Mouse (Mus musculus): ENCODE measurements around the gene Oas1a. TPM values are rescaled to one million over a fixed set of nuclear protein-coding genes. Genes with fewer than 3 reads are reported as not detected.

Gene Oas1a
- polyA plus RNA-seq, 1 experiment from 2014 or later = 8.9 TPM

DNA sequence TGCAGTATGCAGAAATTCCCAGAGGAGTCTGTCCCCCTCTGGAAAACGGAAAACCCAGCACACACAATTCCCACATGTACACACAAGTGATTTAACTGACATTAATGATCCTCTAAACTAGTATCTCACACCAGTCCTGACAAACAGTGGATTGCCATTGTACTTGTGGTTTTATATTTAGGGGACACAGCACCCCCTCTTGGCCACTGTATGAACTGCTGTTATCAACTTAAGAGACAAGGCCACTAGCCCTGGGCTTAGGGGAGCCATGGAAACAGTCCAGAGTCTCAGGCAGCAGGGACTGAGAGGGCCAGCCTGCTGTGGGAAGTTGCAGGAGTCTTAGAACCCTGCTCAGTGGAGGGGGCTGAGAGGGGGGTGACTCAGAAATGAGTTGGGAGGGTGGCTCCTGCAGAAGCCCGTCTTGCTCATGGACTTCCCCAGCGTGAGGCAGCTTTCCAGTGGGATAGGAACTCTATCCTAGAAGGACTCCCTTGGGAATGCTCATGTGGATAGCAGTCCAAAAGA, 41.9 kb downstream of the Oas1a start:
- ATAC-seq = no peak
- Histone ChIP-seq H3K9ac (ENCODE audit: low read depth, low read length) (no peak overlapping the region), H3K27ac (ENCODE audit: low read length) (no peak overlapping the region), H3K36me3 (ENCODE audit: control insufficient read depth, insufficient read depth, low read length) (no peaks in the 10 kb centered on the region), H3K9me3 (ENCODE audit: control insufficient read depth, low read length) (no peaks in the 10 kb centered on the region), H3K4me2 (ENCODE audit: low read depth, low read length) (no peak overlapping the region), H3K27me3 (replicated peaks; ENCODE audit: control insufficient read depth, insufficient read depth, low read length) (no peaks in the 10 kb centered on the region), H3K4me1 (ENCODE audit: control insufficient read depth, insufficient read depth, low read length) (no peaks in the 10 kb centered on the region), H3K4me3 (ENCODE audit: low read length) (no peak overlapping the region)
- 70% methylated on average over 3 of the region's 3 CpGs for WGBS

DNA sequence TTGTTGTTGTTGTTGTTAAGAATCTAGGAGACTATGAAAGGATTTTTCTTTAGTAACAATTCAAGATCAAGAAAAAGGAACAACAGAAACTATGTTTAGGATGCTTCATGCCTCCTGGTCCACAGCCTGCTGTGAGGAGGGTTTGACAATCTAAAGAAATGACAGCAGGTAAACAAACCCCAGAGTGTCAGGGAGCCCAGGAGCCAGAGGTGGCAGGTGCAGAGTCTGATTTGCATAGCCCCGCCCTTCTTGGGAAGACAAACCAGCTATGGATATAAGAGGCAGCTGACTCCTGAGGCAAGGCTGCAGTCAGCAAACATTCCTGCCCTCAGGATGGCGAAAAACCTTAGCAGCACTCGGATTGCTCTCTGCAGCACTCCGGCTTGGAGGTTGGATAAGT, 46.2 kb downstream of the Oas1a start, which contains the start of gene Oas1h:
Oas1h (plus strand) TSS at position 301 of the 400 bp plus-strand sequence.
- no peak for ATAC-seq
- no peak within 1 kb of the TSS for H3K4me2 ChIP-seq (ENCODE audit: low read depth, low read length)
- no peaks in the 10 kb centered on the region for H3K9me3 ChIP-seq (ENCODE audit: control insufficient read depth, low read length)
- H3K36me3 ChIP-seq (ENCODE audit: control insufficient read depth, insufficient read depth, low read length) = no peaks in the 10 kb centered on the region
- H3K4me3 ChIP-seq (ENCODE audit: low read length) = no peak within 1 kb of the TSS
- 39% methylated on average over 4 of the region's 4 CpGs for WGBS
- no peak within 1 kb of the TSS for H3K9ac ChIP-seq (ENCODE audit: low read depth, low read length)
- H3K27ac ChIP-seq (ENCODE audit: low read length) = no peak within 1 kb of the TSS
- H3K4me1 ChIP-seq (ENCODE audit: control insufficient read depth, insufficient read depth, low read length) = no peaks in the 10 kb centered on the region
- no peaks in the 10 kb centered on the region for H3K27me3 ChIP-seq (replicated peaks; ENCODE audit: control insufficient read depth, insufficient read depth, low read length)

DNA sequence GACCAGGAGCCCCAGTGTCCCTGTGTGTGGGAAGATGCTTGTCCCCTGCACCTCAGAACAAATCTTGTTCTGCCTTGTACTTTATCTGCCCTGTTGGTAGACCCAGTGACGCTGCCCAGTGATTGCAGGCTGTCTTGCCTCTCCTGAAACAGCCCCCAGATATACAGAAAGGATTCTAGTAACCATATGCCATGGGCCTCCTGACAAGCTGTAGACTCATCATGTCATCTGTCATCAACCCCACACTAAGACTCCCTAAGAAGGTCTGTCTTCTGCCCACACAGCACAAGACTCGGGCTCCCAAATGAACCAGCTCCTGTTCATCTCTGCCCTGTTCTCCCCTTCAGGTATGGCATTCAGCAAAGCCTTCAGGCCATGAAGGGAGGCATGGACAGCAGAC, 48.1 kb downstream of the Oas1a start:
- Histone ChIP-seq H3K27me3 (replicated peaks; ENCODE audit: control insufficient read depth, insufficient read depth, low read length) (no peaks in the 10 kb centered on the region), H3K36me3 (ENCODE audit: control insufficient read depth, insufficient read depth, low read length) (no peaks in the 10 kb centered on the region), H3K9ac (ENCODE audit: low read depth, low read length) (no peak overlapping the region), H3K4me2 (ENCODE audit: low read depth, low read length) (no peak overlapping the region), H3K4me3 (ENCODE audit: low read length) (no peak overlapping the region), H3K27ac (ENCODE audit: low read length) (no peak overlapping the region), H3K9me3 (ENCODE audit: control insufficient read depth, low read length) (no peaks in the 10 kb centered on the region), H3K4me1 (ENCODE audit: control insufficient read depth, insufficient read depth, low read length) (no peaks in the 10 kb centered on the region)
- ATAC-seq = no peak
- 71% methylated on average over 2 of the region's 2 CpGs for WGBS

GRCm38 (mm10) chr5:120849601-120850136, 57.7 kb downstream of the Oas1a start:
- Histone ChIP-seq H3K9ac (ENCODE audit: low read depth, low read length) (no peak overlapping the region), H3K27ac (ENCODE audit: low read length) (no peak overlapping the region), H3K4me3 (ENCODE audit: low read length) (no peak overlapping the region), H3K4me2 (ENCODE audit: low read depth, low read length) (no peak overlapping the region), H3K9me3 (ENCODE audit: control insufficient read depth, low read length) (no peaks in the 10 kb centered on the region), H3K36me3 (ENCODE audit: control insufficient read depth, insufficient read depth, low read length) (no peaks in the 10 kb centered on the region), H3K4me1 (ENCODE audit: control insufficient read depth, insufficient read depth, low read length) (peaks cover 6% of the 10 kb centered on the region), H3K27me3 (replicated peaks; ENCODE audit: control insufficient read depth, insufficient read depth, low read length) (no peaks in the 10 kb centered on the region)
- whole genome bisulfite sequencing = 69% methylated on average over 3 of the region's 3 CpGs
- ATAC-seq = no peak

DNA sequence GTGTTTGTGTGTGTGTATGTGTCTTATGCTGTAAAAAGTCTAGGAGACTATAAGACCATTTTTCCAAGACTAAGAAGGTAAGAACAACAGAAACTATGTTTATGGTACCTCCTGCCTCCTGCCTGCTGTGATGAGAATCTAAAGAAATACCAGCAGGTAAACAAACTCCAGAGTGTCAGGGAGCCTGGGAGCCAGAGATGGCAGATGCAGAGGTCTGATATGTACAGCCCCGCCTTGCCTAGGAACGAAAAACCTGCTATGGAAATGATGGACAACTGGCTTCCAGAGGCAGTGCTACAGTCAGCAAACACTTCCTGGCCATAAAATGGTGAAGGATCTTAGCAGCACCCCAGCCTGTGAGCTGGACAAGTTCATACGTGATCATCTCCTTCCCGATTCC, 60.3 kb downstream of the Oas1a start, which contains the start of gene Oas1f:
Oas1f (plus strand) TSS at position 301 of the 400 bp plus-strand sequence.
- Histone ChIP-seq H3K27ac (ENCODE audit: low read length) (no peak within 1 kb of the TSS), H3K9ac (ENCODE audit: low read depth, low read length) (no peak within 1 kb of the TSS), H3K4me2 (ENCODE audit: low read depth, low read length) (no peak within 1 kb of the TSS), H3K36me3 (ENCODE audit: control insufficient read depth, insufficient read depth, low read length) (no peaks in the 10 kb centered on the region), H3K4me1 (ENCODE audit: control insufficient read depth, insufficient read depth, low read length) (peaks cover 6% of the 10 kb centered on the region), H3K9me3 (ENCODE audit: control insufficient read depth, low read length) (no peaks in the 10 kb centered on the region), H3K4me3 (ENCODE audit: low read length) (no peak within 1 kb of the TSS), H3K27me3 (replicated peaks; ENCODE audit: control insufficient read depth, insufficient read depth, low read length) (no peaks in the 10 kb centered on the region)
- ATAC-seq = no peak
- WGBS = 53% methylated on average over 4 of the region's 4 CpGs

Small RNAs within 50 kb of the gene (microRNA-seq; reads per million reads assigned to microRNA genes)
- gene Gm22907 = not detected

Other genes starting within 250 kb of the Oas1a start
- 2.2 and 3.0 TPM in 2 replicates for gene Dtx1, start 195.6 kb downstream of the Oas1a start, polyA plus RNA-seq (2015; fragmentation: Nextera tagmentation; extraction: Ambion mirVana)
- 0.23 and 0.29 TPM in 2 replicates for gene Oas2, start 157.7 kb downstream of the Oas1a start, polyA plus RNA-seq (2015; fragmentation: Nextera tagmentation; extraction: Ambion mirVana)
- 0.18 and 0.20 TPM in 2 replicates for gene Oas3, start 129.9 kb downstream of the Oas1a start, polyA plus RNA-seq (2015; fragmentation: Nextera tagmentation; extraction: Ambion mirVana)
- gene Oas1e, start 112.0 kb downstream of the Oas1a start, polyA plus RNA-seq (2015; fragmentation: Nextera tagmentation; extraction: Ambion mirVana) = not detected in 2 replicates
- gene Oas1c, start 95.0 kb downstream of the Oas1a start, polyA plus RNA-seq (2015; fragmentation: Nextera tagmentation; extraction: Ambion mirVana) = 0.58 and 1.1 TPM in 2 replicates
- gene Oas1f, start 60.2 kb downstream of the Oas1a start, polyA plus RNA-seq (2015; fragmentation: Nextera tagmentation; extraction: Ambion mirVana) = 0.20 TPM in 1 of 2 replicates, not detected in the other
- not detected in 2 replicates for gene Oas1h, start 46.1 kb downstream of the Oas1a start, polyA plus RNA-seq (2015; fragmentation: Nextera tagmentation; extraction: Ambion mirVana)
- gene Oas1g, start 19.9 kb downstream of the Oas1a start, polyA plus RNA-seq (2015; fragmentation: Nextera tagmentation; extraction: Ambion mirVana) = 1.5 and 2.6 TPM in 2 replicates
- gene Oas1d, start 7.0 kb upstream of the Oas1a start, polyA plus RNA-seq (2015; fragmentation: Nextera tagmentation; extraction: Ambion mirVana) = 0.06 TPM in 1 of 2 replicates, not detected in the other
- 0.13 and 0.16 TPM in 2 replicates for gene Rph3a, start 102.6 kb upstream of the Oas1a start, polyA plus RNA-seq (2015; fragmentation: Nextera tagmentation; extraction: Ambion mirVana)

All from intestine, embryonic 16.5 days (tissue).